Mouse (Mus musculus): ENCODE measurements around the gene Lmf2.

The Lmf2 gene

GRCm38 (mm10) chr15:89315190-89315731 is 40.2 kb downstream of the Lmf2 start, which contains the start of gene Sbf1:
Gene Sbf1 (minus strand): TSS chr15:89315311.
- DNase-seq (ENCODE audit: low spot score) = peak; percentile 98

GRCm38 (mm10) chr15:89314511-89315189 is 40.8 kb downstream of the Lmf2 start:
- peak; percentile 37 for DNase-seq (ENCODE audit: low spot score)

- no peak for DNase-seq (ENCODE audit: low spot score)
Measured at GRCm38 (mm10) chr15:89314107-89314506, 41.4 kb downstream of the Lmf2 start.

- peak; percentile 13 for DNase-seq (ENCODE audit: low spot score)
Measured at GRCm38 (mm10) chr15:89313359-89313758, 42.1 kb downstream of the Lmf2 start.

GRCm38 (mm10) chr15:89309962-89310498 is 45.4 kb downstream of the Lmf2 start:
- peak; percentile 22 for DNase-seq (ENCODE audit: low spot score)

GRCm38 (mm10) chr15:89308406-89309139 is 46.9 kb downstream of the Lmf2 start:
- no peak for DNase-seq (ENCODE audit: low spot score)

- DNase-seq (ENCODE audit: low spot score) = no peak
Measured at GRCm38 (mm10) chr15:89307461-89307860, 48.0 kb downstream of the Lmf2 start.

GRCm38 (mm10) chr15:89305966-89306365 is 49.5 kb downstream of the Lmf2 start:
- no peak for DNase-seq (ENCODE audit: low spot score)

Data from ovary, postnatal 36 days (tissue).